Comparison of ENCODE assay signal across 8 mouse cellular contexts in the genomic region with DNA sequence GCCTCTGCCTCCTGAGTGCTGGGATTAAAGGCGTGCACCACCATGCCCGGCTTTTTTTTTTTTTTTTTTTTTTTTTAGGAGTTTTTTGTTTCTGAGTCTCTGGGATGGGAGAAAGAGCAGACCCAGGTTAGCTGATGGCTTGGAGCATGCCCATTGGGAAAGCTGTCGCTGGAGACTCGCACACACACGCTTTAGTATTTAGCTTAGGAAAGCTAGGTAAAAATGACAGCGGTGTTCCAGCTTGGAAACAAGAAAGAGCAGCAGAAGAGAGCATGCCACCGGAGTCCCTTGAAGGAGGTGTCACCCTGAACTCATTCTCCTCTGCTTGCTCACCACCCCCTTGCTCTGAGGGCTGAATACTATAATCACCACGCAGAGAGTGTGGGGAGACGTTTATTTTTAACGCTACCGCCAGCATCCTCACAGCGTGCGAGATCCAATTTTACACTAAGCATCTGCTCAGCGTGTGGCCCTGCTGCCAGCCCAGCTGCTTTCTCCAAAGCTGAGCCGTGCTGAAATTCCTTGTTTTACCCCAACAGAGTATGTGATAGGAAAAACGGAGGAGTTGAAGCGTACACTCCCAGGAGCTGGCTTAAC.
DNase-seq lines count a peak whose midpoint lies in the region; ATAC-seq and TF ChIP-seq lines count a peak whose summit lies in the region.

No protein-coding gene starts in this region.

- WGBS in heart, embryonic 10.5 days, result 18% methylated on average over 16 of the region's 17 CpGs
- 48% methylated on average over 15 of the region's 17 CpGs for WGBS in liver, embryonic 16.5 days (ENCODE audit: insufficient replicate concordance)
- 60% methylated on average over 16 of the region's 17 CpGs for WGBS in kidney, adult 2 months

- peak overlapping the region; percentile 55 for H3K9ac ChIP-seq in liver, embryonic 16.5 days (ENCODE audit: low read depth, low read length)

- peaks cover 21% of the 10 kb centered on the region for H3K4me1 ChIP-seq in heart, embryonic 10.5 days
- peaks cover 13% of the 10 kb centered on the region for H3K4me1 ChIP-seq in liver, embryonic 16.5 days (ENCODE audit: control insufficient read depth, low read depth, low read length)
- peaks cover 7% of the 10 kb centered on the region for H3K4me1 ChIP-seq in kidney, adult 2 months (ENCODE audit: control insufficient read depth, insufficient read depth, low read length)

- H3K4me2 ChIP-seq in liver, embryonic 16.5 days (ENCODE audit: low read depth, low read length), result peak overlapping the region; percentile 46

- peak overlapping the region; percentile 87 for H3K27ac ChIP-seq in heart, embryonic 10.5 days
- H3K27ac ChIP-seq in liver, embryonic 16.5 days (ENCODE audit: low read length), result peak overlapping the region; percentile 92
- H3K27ac ChIP-seq in kidney, adult 2 months (ENCODE audit: insufficient read depth, low read depth, low read length), result no peak overlapping the region

- peak; percentile 80 for DNase-seq in heart, embryonic 10.5 days (ENCODE audit: low spot score)
- DNase-seq in heart, adult 9 months (ENCODE audit: low spot score in 2 of 2), result no peak
- DNase-seq in cerebellum, adult 11-12 months, result peak; percentile 62
- peak; percentile 11 for DNase-seq in forelimb bud, embryonic 11.5 days (ENCODE audit: low read depth, low spot score)
- peak; percentile 80 to 89 for DNase-seq in layer of hippocampus, adult 8-10 months (ENCODE audit: low spot score in 2 of 2)
- peak; percentile 93 for DNase-seq in telencephalon, adult 2 months (ENCODE audit: low read depth, low spot score)
- DNase-seq in kidney, adult 2 months, result no peak

- H3K27me3 ChIP-seq in heart, embryonic 10.5 days (ENCODE audit: insufficient read depth, poor library complexity, severe bottlenecking), result no peaks in the 10 kb centered on the region
- H3K27me3 ChIP-seq in liver, embryonic 16.5 days (ENCODE audit: control insufficient read depth, insufficient read depth, low read depth, low read length), result no peaks in the 10 kb centered on the region
- no peaks in the 10 kb centered on the region for H3K27me3 ChIP-seq in kidney, adult 2 months (replicated peaks; ENCODE audit: control insufficient read depth, insufficient read depth, low read length)

- no peaks in the 10 kb centered on the region for H3K36me3 ChIP-seq in heart, embryonic 10.5 days
- no peaks in the 10 kb centered on the region for H3K36me3 ChIP-seq in liver, embryonic 16.5 days (ENCODE audit: control insufficient read depth, insufficient read depth)
- H3K36me3 ChIP-seq in kidney, adult 2 months (ENCODE audit: control insufficient read depth, insufficient read depth, low read length), result no peaks in the 10 kb centered on the region

- peak; percentile 7; the same call in 1 of the 2 replicates for ATAC-seq in liver, embryonic 16.5 days (ENCODE audit: low read depth)

- no peak for TF ChIP-seq CTCF in kidney, adult 2 months (conservative IDR thresholded peaks at IDR 0.05; ENCODE audit: insufficient read depth, insufficient read length, low read depth, low read length)

- H3K9me3 ChIP-seq in heart, embryonic 10.5 days, result no peaks in the 10 kb centered on the region
- H3K9me3 ChIP-seq in liver, embryonic 16.5 days (replicated peaks; ENCODE audit: control insufficient read depth, low read length), result no peaks in the 10 kb centered on the region

- TF ChIP-seq POLR2A in kidney, adult 2 months (IDR thresholded peaks at IDR 0.05; ENCODE audit: low read depth, low read length), result no peak

- H3K4me3 ChIP-seq in heart, embryonic 10.5 days, result peak overlapping the region; percentile 43; the same call in 1 of the 2 replicates
- no peak overlapping the region for H3K4me3 ChIP-seq in liver, embryonic 16.5 days (ENCODE audit: low read depth, low read length)
- H3K4me3 ChIP-seq in kidney, adult 2 months (ENCODE audit: insufficient read depth, low read depth, low read length), result no peak overlapping the region

Comparison
In these comparisons a context has a peak if more than half of its experiments do, and no peak if none do; other contexts are left out.
1. DNase-seq: peak in heart, embryonic 10.5 days (single experiment), cerebellum, adult 11-12 months (single experiment), forelimb bud, embryonic 11.5 days (single experiment), layer of hippocampus, adult 8-10 months (2 of 2) and telencephalon, adult 2 months (single experiment); none in heart, adult 9 months (0 of 2) and kidney, adult 2 months (single experiment).